Mouse (Mus musculus): Measurements from ENCODE around the gene Cmah. TPM values are rescaled to one million over a fixed set of nuclear protein-coding genes. Genes with fewer than 3 reads are reported as not detected.

Cmah gene
- polyA plus RNA-seq, 1 experiment = 0.10 TPM

GRCm38 (mm10) chr13:24414635-24415206 is 87.5 kb downstream of the Cmah start:
- no peak for DNase-seq (ENCODE audit: extremely low spot score in 1 of 2, low spot score in 1 of 2)

GRCm38 (mm10) chr13:24415506-24416206 is 88.5 kb downstream of the Cmah start:
- no peak for DNase-seq (ENCODE audit: extremely low spot score in 1 of 2, low spot score in 1 of 2)

GRCm38 (mm10) chr13:24416409-24416808 is 89.2 kb downstream of the Cmah start:
- peak in 1 of 2 experiments; percentile 25 for DNase-seq (ENCODE audit: extremely low spot score in 1 of 2, low spot score in 1 of 2)

- DNase-seq (ENCODE audit: extremely low spot score in 1 of 2, low spot score in 1 of 2) = no peak
Observed at GRCm38 (mm10) chr13:24418024-24418423, 90.8 kb downstream of the Cmah start.

- no peak for DNase-seq (ENCODE audit: extremely low spot score in 1 of 2, low spot score in 1 of 2)
Observed at GRCm38 (mm10) chr13:24418814-24419213, 91.6 kb downstream of the Cmah start.

GRCm38 (mm10) chr13:24419560-24420250 is 92.5 kb downstream of the Cmah start:
- no peak for DNase-seq (ENCODE audit: extremely low spot score in 1 of 2, low spot score in 1 of 2)

GRCm38 (mm10) chr13:24421987-24422386 is 94.8 kb downstream of the Cmah start:
- no peak for DNase-seq (ENCODE audit: extremely low spot score in 1 of 2, low spot score in 1 of 2)

- DNase-seq (ENCODE audit: extremely low spot score in 1 of 2, low spot score in 1 of 2) = no peak
Observed at GRCm38 (mm10) chr13:24430215-24430614, 103.0 kb downstream of the Cmah start.

- DNase-seq (ENCODE audit: extremely low spot score in 1 of 2, low spot score in 1 of 2) = no peak
Observed at GRCm38 (mm10) chr13:24431593-24431992, 104.4 kb downstream of the Cmah start.

- no peak for DNase-seq (ENCODE audit: extremely low spot score in 1 of 2, low spot score in 1 of 2)
Observed at GRCm38 (mm10) chr13:24442272-24442671, 115.1 kb downstream of the Cmah start.

GRCm38 (mm10) chr13:24443763-24444347 is 116.7 kb downstream of the Cmah start:
- no peak for DNase-seq (ENCODE audit: extremely low spot score in 1 of 2, low spot score in 1 of 2)

- no peak for DNase-seq (ENCODE audit: extremely low spot score in 1 of 2, low spot score in 1 of 2)
Observed at GRCm38 (mm10) chr13:24444709-24445108, 117.5 kb downstream of the Cmah start.

- no peak for DNase-seq (ENCODE audit: extremely low spot score in 1 of 2, low spot score in 1 of 2)
Observed at GRCm38 (mm10) chr13:24445166-24445565, 118.0 kb downstream of the Cmah start.

- no peak for DNase-seq (ENCODE audit: extremely low spot score in 1 of 2, low spot score in 1 of 2)
Observed at GRCm38 (mm10) chr13:24446081-24446480, 118.9 kb downstream of the Cmah start.

- no peak for DNase-seq (ENCODE audit: extremely low spot score in 1 of 2, low spot score in 1 of 2)
Observed at GRCm38 (mm10) chr13:24447043-24447442, 119.8 kb downstream of the Cmah start.

- no peak for DNase-seq (ENCODE audit: extremely low spot score in 1 of 2, low spot score in 1 of 2)
Observed at GRCm38 (mm10) chr13:24448578-24448977, 121.4 kb downstream of the Cmah start.

GRCm38 (mm10) chr13:24451455-24451854 is 124.3 kb downstream of the Cmah start:
- DNase-seq (ENCODE audit: extremely low spot score in 1 of 2, low spot score in 1 of 2) = no peak

- peak; percentile 6 to 39 for DNase-seq (ENCODE audit: extremely low spot score in 1 of 2, low spot score in 1 of 2)
Observed at GRCm38 (mm10) chr13:24453737-24454136, 126.5 kb downstream of the Cmah start.

GRCm38 (mm10) chr13:24456385-24456784 is 129.2 kb downstream of the Cmah start:
- DNase-seq (ENCODE audit: extremely low spot score in 1 of 2, low spot score in 1 of 2) = no peak

- DNase-seq (ENCODE audit: extremely low spot score in 1 of 2, low spot score in 1 of 2) = no peak
Observed at GRCm38 (mm10) chr13:24460517-24460916, 133.3 kb downstream of the Cmah start.

GRCm38 (mm10) chr13:24463767-24464166 is 136.6 kb downstream of the Cmah start:
- no peak for DNase-seq (ENCODE audit: extremely low spot score in 1 of 2, low spot score in 1 of 2)

All from frontal cortex, adult 2 months (tissue).